Mouse (Mus musculus) v-Abl transformed pro-B cells (cell line): ENCODE data around the gene Vgll4.

Source experiments
- in situ Hi-C, 2 experiments: fragments of 400-800 bp; cut with MboI; formaldehyde crosslinking; loops; one replicate each; pipeline ENCODE4 v1.15.1; 2025; ENCODE audit not compliant: unreplicated experiment in 2 of 2

The Vgll4 gene

GRCm38 (mm10) chr6:114829660-114830438 is 139.9 kb downstream of the Vgll4 start:
- in situ Hi-C loops, result no loop called here

GRCm38 (mm10) chr6:114826889-114827288 is 142.9 kb downstream of the Vgll4 start:
- in situ Hi-C loops, result no loop called here

DNA sequence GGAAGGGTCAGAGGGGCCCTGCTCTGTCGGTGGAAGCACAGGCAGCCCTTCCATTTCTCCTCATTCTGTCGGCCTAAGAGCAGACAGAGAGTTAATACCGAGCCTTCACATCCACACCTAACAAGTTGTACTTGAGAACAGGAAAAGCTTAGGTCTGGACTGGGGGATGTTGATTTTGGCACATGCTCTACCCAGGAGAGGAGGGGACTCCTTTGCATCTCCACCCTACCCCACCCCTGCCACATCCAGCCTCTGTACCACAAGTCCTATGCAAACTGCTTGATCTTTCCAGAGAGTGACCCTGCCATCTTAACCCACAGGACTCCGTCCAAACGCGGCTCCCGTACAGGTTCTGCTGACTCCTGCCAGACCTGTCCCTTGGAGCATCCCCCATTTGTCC is 148.1 kb downstream of the Vgll4 start:
- in situ Hi-C loops, result no loop called here

DNA sequence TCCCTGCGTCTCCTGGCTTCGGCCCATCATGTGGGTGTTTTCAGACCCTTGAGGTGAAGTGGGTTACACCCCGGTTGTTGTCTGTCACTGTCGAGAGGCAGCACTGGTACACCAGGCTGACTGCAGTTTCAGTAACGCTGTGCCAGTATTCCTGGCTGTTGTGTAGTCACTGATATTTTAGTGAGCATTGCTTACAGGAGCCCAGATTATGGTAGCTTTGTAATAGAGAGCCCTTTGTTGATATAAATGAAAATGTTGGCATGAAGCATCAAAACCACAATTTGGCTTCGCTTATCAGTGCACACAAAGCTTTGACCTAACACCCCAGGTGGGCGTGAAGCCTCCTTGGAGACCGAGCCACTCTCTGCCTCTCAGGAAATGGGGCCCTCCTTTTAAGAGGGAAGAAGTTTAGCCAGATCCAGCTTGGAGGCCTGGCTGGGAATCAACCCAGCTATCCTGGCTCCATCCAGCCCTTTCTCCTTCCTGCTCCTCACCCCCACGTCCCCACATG is 149.8 kb downstream of the Vgll4 start:
- in situ Hi-C loops, result no loop called here

DNA sequence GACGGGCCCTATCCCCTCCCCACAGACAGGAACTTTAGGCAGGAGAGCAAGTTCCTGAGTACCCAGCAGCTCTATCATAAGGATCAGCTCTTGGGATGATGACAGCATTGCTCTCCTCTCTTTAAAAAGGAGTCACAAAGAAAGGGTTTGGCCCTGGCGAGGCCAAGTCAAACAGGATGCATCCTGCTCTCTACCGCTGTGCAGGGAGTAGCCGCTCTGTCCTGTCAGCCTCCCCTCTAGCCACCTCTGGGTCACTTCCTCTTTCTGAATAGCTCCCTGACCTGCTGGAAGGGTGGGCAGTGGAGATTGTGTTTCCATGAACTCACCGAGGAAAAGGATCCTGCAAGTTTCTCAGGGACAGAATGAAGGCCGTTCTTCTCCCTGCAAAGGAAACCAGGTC is 151.3 kb downstream of the Vgll4 start:
- in situ Hi-C loops, result no loop called here

DNA sequence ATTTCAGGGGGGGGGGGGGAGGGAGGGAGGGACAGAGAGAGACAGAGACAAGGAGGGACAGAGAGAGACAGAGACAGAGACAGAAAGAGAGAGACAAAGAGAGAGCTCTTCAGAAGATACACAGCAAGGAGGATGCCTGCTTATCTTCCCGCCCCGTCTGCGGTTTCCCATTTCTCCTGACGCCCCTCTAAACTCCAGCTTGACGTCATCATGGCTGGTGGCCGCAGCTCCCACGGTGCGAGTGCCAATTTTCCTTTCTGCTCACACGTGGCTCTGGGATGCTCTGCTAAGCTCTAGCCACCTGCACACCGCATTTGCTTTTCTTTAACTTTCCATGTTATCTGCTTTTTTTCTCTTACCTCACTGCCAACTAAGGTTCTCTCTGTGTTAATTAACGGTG is 151.8 kb downstream of the Vgll4 start:
- in situ Hi-C loops, result no loop called here

DNA sequence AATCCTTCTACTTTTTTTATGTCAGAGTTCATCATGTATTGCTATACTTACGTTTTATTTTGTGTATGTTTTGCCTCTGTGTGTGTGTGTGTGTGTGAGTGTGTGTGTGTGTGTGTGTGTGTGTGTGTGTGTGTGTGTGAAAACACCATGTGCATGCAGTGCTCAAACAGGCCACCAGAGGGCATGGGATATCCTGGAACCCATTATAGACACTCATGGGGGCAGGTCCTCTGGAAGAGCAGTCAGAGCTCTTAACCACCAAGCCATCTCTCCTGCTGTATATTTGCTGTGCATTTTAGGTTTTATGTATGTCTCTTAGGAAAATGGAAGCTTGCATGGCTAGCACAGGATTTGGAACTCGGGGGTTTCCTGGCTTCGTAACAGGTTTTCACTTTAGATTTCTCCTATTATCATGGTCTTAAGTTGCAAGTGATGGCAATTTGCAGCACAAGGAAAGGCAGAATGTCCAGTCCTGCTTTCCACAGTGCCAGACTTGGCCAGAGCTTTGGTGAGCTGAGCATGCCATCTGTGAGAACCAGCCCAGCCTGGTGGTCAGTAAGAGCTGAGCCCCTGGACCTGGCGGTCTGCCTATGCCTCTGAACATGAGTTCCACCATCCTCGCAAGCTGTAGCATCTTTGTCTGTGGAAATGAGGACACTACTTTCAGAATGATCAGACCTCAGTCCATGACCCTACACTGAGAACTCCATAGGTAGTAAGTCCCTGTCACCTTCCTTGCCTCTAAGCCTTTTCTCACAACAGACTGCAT is 154.7 kb downstream of the Vgll4 start:
- in situ Hi-C loops, result no loop called here

DNA sequence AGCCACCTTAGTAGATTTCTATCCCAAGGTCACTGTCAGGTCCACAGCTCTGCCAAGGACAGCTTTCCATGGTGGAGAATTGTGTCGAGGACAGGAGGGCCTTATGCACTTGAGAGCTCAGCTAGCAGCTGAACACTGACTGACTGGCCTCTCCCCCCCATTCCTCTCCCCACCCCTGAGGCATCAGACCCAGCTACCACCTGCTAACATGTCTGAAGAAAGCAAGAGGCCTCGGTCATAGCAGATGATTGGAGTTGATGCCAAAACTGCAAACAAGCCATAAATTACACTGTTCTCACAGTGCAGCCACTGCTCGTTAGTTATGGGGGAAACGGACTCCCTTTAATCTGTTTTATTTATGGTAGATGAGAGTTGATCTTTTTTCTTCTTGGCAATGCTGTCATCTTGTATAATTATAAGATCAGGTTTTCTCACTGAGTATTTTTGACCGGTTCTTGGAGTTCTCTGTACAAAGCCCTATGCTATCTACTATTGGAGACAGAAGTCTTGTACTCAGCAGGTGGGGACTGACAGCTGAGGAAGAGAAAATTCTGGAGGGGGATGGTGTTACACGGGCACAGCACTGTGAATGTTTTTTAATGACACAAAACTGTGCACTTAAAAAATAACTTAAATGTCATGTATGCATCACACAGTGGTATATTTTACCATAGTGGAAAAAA is 155.5 kb downstream of the Vgll4 start:
- in situ Hi-C loops, result no loop called here

GRCm38 (mm10) chr6:114812779-114813178 is 157.0 kb downstream of the Vgll4 start:
- in situ Hi-C loops, result no loop called here

DNA sequence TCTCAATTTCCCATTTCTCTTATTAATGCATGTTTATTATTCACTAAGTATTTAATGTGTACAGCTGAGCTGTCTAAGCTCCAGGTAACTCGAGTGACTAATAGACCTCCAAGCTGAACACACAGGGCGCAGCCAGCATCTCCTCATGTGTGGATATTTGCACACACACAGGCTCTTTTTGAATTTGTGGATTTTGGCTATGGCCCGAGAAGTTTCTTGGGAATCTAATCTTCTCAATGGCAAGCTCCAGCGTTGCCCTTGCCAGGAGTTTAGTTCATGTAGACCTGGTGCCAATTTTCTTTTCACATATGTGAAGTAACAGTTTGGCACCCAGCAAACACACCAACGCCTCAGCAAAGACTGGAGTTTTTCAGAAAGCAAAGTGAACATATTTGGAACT is 157.5 kb downstream of the Vgll4 start:
- in situ Hi-C loops, result no loop called here
